Mouse (Mus musculus) cerebellum, postnatal 25 days (tissue): ENCODE results near the gene Tekt5.

Experiments
- DNase-seq, 2 experiments: peaks; one replicate each; pipeline ENCODE4 v3.0.0; 2021; ENCODE audit warnings: mixed read lengths in 2 of 2

The Tekt5 gene

DNA sequence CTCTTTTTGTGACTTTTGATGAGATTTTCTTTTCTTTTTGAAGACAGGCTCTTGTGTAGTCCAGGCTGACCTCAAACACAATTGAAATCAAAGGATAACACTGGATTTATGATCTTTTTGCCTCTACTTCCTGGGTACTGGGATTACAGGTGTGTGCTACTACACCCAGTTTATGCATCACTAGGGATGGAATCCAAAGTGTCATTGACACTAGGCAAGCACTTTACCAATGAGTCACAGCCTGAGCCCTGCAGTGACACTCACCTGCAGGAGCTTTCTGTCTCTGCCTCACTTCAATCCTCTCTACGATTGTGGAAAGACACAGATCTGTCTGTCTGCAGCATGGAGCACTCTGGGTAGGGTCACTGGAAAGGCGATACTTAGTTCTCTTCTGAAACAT lies 59.3 kb downstream of the Tekt5 start:
- no peak for DNase-seq

DNA sequence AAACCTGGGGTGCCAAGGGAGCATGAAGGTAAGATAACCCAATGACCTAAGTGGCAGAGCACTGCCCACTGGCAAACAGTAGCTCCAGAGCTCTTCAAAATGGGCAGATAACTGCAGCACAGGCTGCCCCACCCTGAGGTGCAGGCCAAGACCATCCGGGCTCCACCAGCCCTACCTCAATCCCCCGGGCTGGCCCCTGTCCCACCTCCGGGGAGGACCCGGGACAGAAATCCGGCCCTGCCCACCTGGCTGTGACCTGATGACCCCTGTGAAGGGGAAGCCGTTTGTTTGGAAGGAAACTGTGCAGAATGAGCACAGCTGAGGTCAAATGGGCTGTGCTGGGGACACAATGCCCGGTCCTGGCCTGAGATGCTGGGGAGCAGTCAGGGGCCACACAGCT lies 62.6 kb downstream of the Tekt5 start:
- no peak for DNase-seq

DNA sequence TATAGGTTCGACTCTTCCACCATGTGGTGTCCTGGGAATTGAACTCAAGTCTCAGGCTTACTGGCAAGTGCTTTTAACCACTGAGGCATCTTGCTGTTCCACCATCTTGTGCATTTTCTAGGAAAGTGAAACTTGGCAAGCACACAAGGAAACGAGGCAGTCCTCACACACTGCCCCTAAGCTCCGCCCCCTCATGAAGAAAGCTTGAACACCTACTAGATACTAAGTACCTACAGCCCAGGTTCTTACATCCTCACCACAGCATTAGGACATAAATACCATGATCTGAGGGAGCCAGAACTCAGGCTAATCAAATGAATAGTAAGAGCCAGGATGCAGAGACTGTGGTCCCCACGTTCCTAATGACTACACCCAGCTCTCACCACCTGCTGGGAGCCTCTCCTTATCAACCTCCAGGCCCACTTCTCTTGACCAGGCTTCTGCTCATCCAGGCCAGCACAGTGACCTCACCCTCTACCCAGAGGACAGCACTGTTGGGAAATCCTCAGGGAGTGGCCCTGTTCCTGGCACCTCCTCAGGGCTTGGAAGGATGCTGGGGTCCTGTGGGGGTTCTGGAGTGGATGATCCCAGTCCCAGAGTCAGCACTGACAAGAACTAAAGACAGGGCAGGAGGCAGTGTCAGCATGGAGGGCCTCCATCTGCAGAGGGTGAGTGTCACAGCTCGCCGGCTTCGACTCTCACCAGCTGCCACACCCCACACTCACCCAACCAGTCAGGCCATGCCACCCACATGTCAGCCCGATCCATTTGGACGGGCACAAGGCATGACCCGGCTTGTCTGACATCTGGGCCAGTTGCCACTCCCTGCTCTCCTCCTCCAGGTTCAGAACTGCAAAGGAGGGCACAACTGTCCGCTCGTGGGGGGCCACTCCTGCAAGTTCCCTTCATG lies 64.4 kb downstream of the Tekt5 start:
- no peak for DNase-seq

DNA sequence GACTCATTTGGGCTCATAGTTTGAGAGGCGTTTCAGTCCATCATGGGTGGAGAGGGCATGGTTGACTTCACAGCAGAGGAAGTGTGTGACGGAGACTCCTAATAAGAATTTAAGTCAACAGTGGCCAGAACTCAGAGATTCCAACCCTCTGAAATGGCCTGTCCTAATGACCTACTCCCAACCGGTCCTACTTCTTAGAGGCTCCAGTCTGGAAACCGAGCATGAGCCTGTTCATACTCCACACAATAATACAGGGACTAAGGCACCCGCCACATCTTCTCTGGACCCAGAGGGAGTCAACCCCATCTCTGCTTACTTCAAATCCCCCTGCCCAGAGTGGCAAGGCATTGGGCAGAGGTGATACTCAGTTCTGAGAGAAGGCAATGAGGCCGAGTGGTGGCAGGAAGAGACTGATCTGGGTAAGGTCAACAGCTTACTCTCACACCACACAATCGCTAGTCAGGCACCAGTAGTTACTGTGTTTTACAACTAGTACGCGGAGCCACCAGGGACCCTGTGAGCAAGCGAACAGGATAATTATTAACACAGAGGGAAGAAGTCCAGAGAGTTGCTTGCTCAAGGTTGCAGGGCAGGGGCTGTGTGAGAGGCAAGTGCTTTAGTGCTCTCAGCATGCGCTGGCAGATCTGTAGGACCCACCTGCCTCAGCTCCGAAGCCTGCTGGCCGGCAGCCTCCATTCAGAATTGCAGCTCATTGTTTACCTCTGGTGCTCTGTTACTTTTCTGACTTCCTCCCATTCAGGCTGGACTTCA lies 67.5 kb downstream of the Tekt5 start:
- DNase-seq = no peak

DNA sequence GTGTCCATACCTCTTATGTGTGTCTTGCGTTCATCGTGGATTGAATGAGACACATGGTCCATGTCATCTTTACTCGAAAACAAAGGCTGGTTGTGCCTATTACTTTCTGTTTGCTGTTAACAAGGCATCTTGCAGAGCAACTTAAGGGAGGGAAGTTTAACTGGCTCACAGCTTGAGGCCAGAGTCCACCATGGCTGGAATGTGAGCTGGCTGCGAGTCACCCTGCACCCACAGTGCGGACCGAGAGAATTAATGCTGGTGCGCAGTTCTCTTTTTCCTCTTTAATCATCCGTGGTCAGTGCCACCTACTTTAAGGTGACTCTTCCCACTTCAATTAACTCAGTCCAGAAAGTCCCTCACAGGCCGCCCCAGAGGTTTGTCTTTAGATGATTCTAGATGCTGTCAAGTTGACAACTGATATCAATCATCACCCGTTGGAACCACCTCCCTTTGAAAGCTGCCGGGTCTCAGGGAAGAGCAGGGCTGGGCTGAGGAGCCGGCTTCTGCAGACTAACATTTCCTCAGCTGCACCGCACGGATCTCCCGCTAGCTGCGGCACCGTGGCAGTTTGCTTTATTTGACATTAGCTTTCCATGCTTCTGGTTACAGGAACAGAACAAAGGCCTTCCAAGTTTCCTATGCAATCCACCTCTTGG lies 75.2 kb downstream of the Tekt5 start:
- DNase-seq = no peak

DNA sequence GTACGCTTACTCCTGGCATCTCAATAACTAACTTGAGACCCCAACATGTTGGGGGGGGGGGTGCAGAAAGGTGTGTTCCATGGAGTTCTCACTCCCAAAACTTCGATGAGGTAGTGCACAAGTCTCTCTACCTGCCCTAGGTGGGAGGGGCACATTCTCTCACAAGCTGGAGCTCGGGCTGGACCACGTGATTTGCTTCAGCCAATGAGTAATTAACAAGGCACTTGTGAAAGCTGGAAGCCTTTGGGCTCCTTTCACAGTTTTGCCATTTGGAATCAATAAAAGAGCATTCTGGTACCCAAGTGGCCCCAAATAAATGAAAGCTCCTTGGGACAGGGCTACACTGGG lies 78.1 kb downstream of the Tekt5 start:
- no peak for DNase-seq

DNA sequence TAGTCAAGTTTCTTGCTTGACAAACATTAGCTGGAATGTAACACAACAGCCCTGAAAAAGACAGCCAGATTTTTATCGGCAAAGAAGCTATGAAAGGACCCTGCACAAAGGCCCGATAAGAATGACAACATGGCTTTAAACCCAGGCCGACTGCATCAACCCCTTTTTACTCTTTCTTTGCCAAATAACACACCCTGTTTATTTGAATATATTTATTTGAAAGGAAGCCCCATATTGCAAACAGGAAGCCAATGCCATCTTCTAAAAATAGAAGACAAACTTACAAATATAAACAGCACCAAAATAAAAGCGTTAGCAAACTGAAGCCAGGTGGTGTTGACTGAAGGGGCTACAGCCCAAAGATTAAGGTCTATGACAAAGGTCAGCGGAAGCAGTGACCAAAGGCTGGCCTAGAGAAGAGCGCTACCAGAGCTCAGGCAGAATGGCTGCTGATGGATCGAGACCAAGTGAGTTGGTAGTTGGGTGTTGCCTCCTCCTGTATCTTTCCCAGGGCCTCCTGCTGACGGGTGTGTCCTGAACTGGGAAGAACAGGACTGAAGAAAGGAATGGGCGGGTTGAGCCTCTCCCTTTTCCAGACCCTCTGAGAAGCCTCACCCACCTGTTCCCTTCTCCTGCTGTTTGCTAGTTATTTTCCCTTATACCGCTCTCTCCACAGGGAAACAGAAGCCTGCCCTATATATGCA lies 78.6 kb downstream of the Tekt5 start:
- no peak for DNase-seq

DNA sequence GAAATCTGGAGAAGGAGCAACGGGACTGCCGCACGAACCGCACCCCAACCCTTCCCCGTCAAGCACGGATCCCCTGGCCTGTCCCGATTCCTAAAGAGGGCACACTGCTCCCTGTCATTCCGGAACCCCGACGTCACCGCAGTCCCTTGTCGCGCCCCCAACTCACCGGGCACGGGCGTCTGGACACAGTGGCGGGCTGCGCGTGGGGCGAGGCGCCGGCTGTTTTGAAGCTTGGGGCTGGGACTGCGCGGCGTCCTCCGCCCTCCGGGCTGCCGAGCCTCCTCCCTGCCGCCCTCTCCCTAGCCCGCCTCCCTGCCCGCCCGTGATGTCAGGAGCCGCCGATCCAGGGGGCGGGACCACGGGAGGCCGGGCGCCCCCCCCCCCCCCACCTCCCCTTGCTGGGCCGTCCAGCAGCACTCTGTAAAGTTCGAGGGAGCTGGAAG lies 81.6 kb downstream of the Tekt5 start, which contains the start of gene Emp2:
Gene Emp2, minus strand, starts transcription at position 323 of the 443 bp plus-strand sequence.
- DNase-seq = peak in 1 of 2 experiments; percentile 21

DNA sequence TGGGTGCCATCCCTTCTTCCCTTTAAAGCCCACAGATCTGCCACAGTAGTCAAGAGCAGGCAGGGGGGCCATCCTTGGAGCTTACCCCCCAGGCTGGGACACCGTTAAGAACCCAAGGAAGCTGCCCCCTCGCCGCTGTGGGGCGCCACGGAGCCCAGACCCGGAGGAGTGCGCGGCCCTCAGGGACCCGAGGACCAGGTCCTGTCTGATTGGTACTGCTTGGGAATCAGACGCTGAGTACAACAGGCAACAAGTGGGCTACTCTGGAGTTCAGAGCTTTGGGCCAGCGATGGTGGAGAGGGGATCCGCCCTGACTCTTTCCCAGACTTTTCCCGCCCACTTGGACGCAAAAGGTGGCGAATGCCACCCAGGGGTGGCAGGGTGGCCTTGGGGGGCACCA lies 82.1 kb downstream of the Tekt5 start:
- DNase-seq = no peak

DNA sequence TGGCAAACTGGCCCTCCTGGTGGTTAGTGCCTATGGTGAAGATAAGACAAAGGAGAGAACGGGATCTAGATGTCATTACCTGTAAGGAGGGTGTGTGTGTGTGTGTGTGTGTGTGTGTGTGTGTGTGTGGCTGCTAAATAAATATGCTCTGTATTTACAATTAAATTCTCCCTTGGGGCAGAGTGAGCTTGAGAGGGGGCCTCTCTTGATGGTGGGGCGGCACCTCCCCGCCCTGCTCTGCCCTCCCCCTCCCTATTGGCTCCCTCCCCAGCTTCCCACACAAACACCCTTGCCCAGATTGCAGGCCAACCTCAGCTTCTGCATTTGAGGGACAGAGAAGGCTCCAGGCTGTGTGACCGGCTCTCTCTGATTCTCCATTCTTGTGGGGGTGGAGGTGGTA lies 83.3 kb downstream of the Tekt5 start:
- DNase-seq = no peak

DNA sequence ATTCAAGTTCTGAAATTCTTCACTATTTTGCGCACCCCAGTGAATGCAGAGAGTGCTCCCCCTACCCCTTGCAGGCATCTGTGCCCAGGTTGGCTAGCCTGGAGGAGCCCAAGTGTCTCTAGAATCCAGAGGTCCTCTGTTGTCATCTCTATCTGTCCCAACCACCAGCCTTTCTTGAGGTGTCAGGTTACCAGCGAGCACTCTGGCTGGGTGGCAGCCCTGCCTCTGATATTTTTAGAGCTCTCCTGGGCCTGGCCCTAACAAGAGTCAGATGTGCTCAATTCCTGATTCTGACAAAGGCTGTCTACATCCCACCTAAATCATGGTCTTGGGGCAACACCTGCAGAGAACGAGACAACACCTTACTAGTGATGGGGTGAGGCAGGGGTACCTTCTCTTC lies 84.2 kb downstream of the Tekt5 start:
- DNase-seq = no peak

DNA sequence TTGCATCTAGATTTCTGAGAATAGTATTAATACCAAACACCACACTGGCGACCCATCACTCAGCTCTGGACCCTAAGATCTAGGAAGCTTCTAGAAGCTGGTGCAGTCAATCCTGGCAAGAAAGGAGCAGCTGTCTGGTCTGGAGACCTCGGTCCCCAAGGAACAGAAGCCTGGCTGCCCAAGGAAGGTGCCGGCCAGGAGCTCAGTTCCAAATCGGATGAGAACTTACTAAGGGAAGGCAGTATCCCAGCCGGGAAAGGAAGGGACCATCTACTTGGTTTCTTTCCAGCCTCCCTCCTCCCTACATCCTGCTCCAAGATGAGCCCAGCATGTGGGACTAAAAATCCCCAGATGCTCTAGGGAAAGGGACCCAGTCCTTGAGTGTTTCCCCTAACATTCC lies 84.8 kb downstream of the Tekt5 start:
- no peak for DNase-seq
